Mouse (Mus musculus): ENCODE data around the gene Tenm2.

The Tenm2 gene

DNA sequence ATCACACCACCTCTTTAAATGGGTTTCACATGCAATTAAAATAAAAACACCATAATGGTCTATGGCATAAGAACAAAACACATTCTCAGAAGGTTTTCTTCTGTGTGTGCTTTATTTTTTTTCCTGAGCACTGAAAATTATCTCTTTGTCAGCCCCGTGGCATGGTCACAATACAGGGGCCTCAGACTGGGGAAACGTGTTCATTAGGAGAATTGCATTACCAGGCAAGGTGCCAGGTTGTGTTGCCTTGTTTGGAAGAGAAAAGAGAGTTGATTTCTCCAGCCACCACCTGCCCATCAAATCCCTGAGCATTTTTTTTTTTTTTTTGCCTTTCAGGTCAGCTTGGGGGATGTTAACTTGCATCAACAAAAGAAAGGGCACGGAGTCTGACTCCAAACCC lies 631.5 kb downstream of the Tenm2 start:
- intact Hi-C loops (cut with DNase I): no loop called here

DNA sequence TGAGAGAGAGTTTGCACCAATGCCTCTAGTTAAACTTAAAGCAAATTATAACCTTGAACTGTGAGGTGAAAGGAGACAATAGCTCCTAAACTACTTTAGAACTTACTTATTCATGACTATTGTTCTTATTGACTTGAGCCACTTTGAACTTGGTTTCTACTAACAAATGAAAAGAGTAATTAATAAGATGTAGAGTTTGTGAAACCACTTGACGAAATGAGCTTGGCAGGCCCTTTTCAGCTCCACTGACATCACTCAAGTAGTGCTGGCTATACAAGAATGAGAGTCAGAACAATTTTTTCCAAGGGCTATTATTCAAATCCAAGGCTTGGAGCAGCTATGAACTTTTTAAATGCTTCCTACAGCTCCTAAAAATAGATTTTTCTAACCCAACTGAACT lies 643.3 kb downstream of the Tenm2 start:
- intact Hi-C loops (cut with DNase I): no loop called here

DNA sequence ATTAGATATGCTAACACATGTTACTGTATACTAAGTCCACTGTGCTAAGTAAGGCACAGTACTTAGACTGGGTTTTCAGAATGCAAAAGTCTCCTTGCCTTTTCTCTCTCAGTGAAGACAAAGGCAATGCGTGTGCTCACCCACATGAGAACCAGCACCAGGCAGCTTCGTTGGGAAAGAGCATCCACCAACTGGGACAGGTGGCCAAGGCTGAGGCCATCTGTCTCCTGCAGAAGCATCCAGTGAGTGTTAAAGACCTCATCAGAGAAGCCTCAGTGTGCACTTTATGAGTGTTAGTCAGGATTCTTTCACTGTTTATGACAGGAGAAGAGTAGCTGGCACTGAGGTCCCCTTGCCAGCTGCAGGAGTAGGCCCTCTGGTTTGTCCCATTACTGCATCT lies 669.6 kb downstream of the Tenm2 start:
- intact Hi-C loops (cut with DNase I): no loop called here

DNA sequence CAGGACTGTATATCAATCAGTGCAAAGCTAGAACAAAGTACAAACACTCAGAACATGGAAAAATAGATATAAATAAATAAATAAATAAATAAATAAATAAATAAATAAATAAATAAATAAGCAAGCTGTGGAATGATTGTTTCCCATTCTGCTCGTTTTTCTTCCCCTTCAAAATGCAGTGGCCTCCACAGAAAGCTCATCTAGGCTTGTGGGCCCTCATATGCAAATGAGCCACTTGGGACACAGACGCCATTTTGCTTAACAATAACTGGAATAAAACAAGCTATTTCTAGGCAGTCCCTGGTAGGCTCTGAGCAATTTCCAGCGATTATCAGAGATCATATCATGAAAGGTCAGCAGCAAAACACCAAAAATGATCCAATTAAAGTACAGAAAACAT lies 672.9 kb downstream of the Tenm2 start:
- intact Hi-C loops (cut with DNase I): no loop called here

DNA sequence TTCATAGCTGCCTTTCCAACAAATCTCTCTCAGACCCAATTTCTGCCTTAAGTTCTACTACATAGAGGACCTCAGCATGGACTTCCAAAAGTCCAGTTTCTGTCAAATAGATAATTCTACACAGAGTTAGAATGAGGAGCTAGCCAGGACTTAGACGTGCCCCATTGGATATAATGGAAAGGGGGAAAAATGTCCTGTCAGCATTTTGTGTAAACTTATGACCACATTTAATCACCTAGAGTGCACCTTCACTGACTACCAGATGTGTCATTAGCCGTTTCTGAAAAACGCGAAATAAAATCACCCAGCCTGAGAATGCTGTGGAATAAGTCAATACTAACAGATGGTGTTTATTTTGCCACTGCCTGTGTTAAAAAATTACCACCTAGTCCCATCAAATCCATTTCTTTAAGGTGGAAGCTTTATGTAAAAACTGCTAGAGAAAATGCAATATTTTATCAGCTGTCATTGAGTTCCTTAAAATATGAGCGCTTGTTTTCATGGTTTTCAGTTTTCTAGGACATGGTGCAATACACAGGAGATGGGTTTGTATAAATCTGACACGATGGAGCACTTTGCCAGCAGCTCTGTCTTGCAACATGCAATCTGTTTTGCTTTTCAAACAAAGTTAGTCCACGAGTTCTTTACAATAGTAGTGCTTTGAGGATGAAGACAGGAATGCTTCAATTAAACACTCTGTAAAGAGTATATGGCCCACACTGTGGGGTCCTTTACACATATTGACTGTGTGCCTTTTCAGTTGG lies 674.8 kb downstream of the Tenm2 start:
- intact Hi-C loops (cut with DNase I): no loop called here

DNA sequence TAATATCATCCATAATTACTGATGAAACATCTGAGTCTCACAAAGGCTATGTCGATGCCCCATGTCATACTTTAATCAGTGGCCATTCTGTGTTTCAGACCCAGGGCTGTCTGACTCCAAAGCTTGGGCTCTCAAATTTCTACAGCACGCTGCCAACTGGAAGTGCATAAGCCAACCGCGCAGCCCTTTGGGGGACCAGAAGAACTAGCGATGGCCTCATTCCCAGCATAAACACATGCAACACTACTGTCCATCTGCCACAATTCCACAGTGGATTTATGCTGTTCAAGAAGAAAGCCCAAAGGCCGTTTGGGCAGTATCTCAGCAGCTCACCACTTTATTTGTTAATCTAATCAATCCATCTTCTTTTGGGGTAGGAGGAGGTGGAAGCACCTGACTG lies 678.4 kb downstream of the Tenm2 start:
- intact Hi-C loops (cut with DNase I): no loop called here

DNA sequence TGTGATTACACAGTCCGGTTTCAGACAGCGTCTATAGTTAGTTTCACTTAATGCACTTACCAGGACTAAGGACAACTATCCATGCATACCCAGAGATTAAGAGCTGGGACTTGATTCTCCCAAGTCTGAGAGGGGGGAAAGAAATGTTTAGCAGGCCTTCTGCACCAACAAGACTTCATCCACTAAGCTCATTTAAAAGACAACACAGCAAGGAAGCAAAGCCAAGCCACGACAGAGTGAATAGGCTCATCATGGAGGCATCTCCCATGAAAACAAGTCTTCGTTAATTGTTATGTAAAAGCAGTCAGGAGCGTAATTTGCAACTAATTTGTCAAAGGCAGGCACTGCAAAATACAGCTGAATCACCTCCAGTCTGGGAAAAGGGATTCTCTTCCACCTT lies 682.5 kb downstream of the Tenm2 start:
- intact Hi-C loops (cut with DNase I): no loop called here

DNA sequence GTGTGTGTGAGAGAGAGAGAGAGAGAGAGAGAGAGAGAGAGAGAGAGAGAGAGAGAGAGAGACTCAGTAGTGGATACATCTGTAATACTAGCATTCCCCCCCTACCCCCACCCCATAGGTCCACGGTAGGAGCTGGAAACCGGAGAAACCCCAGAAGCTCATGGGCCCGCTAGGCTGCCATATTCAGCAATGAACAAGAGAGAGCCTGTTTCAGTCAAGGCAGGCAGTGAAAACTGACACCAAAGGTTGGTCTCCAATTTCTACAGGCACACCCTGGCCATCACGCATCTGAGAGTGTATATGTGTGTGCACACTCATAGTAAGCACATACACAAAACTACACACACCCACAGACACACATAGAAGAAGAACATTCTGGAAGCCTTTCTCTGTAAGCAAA lies 685.1 kb downstream of the Tenm2 start:
- intact Hi-C loops (cut with DNase I): no loop called here

DNA sequence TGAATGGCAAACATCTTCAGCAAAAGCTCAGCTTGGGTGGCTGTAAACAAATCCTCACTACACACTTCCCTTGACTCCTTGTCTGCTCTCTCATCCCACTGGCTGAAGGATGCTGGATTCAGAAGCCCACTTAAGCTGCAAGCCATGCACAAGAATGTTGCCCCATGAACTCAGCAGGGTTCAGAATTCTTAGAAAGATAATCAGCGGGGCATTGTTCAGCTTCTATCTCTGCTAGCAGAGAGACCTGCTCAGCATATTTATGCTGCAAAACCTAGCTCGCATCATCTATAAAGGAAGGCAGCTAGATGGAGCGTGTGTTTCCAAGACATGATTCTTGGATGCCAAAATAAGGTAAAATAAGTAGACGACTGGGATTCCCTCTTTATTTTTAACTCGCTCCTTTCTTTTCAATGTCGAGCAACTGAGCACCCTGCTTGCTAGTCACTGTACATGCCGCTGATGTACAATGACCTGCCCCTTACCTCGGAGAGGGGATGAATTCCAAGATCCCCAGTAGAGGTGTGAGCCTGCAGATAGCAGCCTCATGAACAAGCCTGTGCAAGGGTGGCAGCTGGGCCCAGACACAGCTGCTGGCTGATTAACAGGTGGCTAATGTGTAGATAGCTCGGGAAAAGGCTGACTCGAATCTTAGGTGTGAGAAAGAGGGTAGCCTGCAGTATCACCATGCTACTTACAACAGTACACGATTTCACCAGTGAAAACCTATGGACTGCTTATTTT lies 686.2 kb downstream of the Tenm2 start:
- intact Hi-C loops (cut with DNase I): no loop called here

DNA sequence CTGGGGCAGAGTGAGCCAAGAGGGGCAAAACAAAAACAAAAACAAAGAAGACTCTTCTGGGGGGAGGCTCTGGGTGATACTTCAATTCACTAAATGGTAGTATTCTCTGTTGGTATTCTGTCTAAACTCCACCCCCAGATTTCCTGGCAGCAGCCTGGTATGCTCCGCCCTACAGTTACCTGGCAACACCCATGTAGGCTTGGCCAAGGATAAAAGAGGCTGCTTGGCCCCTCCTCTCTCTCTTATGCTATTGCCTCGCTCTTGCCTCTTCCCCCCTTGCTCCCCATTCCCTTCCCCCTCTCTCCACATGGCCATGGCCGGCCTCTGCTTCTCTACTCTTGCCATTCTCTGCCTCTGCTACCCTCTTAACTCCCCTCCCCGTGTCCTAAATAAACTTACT lies 687.6 kb downstream of the Tenm2 start:
- intact Hi-C loops (cut with DNase I): no loop called here

DNA sequence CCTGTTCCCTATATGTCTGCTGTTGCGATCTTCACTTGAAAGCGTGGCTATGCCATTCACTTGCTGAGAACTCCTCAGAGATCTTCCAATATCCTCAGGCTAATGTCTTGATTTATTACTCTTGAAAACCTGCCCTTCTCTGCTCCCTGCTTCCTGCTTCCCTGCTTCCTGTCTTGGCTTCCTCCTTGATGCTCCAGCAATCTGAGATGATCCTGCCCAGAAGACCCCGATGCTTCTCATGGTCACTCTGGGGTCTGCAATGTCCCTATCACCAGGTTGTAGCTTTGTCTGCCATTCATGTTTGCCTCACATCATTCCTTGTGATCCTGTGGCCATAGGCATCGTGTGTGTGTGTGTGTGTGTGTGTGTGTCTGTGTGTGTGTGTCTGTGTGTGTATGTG lies 697.6 kb downstream of the Tenm2 start:
- intact Hi-C loops (cut with DNase I): no loop called here

DNA sequence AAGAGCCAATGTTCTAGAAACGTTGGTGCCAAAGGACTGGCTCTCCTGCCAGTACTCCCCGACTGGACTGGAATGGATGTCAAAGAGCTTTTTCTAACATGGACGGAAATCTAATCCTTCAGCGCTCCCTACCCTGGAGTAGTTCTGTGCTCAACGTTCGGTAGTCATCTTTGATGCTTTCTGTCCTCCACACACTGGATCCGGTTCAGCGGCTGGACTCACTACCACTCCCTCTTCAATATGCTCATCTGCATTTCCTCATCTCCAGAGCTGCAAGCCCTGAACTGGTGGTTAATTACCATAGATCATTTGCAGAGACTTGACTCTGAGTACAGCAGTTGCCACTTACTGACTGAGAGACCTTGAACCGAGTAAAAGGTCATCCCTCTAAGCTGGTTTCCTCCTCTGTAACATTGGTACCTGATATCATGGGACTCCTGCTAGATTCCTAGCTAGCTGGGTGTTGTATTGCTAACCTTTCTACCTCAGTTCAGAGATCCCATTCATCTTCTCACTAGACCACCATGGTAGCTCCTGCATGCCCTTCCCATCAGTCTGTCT lies 698.1 kb downstream of the Tenm2 start:
- intact Hi-C loops (cut with DNase I): no loop called here

DNA sequence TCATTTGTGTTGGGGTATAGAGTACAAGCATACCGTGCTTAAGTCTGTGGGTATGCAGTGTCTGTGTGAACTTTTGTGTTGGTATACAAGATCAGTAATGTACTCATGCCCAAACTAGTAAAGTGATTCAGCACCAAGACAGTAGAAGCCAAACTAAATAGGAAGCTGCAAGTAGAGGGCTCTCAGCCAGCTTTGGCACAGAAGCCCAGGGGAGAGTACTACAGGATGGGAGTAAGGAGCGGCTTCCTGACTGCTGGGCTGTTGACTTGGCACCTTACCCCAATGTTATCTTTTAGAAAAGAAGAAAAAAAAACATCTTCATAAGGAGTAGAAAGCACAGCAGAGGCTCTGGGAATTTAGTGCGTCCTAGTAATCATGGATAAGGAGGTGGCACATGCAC lies 700.2 kb downstream of the Tenm2 start:
- intact Hi-C loops (cut with DNase I): no loop called here

DNA sequence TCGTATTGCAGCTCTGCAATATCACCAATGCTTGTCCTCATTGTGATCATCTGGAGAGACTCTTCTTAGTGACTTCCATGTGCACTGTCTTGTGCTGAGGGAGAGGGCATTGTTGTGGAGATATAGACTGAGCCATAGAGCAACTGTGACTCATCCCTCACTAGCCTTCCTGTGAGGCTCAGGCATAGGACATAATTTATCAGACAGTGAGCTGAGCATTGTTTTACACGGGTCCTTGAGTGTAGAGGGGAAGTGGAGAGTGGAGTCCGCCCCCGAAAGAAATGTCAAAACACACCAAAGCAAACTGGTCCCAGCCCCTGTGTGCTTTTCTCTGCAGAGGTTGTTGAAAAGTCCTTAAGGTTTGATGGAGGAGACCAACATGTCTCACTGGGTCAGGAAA lies 704.1 kb downstream of the Tenm2 start:
- intact Hi-C loops (cut with DNase I): no loop called here

DNA sequence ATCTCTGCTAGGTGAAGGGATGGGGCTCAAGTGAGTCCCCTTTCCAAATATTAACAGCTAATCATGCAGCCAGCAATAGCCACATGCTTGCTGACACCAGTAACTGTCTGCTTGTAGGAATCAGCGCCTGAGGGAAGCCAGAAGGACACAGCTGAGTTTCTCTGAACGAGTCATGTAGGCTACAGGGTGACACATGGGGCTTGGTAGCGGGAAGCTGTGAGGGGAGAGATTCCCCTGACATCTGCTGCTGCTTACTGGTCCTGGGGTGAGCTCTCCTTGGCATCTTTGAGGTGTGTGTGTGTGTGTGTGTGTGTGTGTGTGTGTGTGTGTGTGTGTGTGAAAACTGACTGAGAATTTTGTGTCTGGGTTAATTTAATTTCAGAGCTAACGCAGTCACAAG lies 708.3 kb downstream of the Tenm2 start:
- intact Hi-C loops (cut with DNase I): loop anchor here (2.0 to 5.0 kb wide), 2 partner anchors 307 to 480 kb away; no protein-coding TSS in a partner anchor

DNA sequence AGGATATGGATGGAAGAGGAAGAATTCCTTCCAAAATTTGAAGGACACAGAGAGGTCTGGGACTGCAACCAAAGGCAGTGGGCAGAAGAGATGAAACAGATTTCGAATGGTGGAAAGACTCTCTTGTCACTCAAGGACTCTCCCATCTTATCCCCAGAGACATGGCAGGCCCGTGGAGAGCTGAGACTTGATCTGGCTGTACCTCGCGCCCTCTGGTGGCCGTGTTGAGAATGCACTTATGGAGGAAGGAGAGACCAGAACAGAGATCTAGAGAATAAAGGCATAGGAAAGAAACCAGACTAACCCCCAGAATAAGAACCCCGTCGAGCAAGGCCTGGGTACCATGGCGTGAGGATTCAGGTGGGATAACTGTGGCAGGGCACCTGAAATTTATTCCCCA lies 709.4 kb downstream of the Tenm2 start:
- intact Hi-C loops (cut with DNase I): loop anchor here (2.0 to 5.0 kb wide), 2 partner anchors 306 to 479 kb away; no protein-coding TSS in a partner anchor

DNA sequence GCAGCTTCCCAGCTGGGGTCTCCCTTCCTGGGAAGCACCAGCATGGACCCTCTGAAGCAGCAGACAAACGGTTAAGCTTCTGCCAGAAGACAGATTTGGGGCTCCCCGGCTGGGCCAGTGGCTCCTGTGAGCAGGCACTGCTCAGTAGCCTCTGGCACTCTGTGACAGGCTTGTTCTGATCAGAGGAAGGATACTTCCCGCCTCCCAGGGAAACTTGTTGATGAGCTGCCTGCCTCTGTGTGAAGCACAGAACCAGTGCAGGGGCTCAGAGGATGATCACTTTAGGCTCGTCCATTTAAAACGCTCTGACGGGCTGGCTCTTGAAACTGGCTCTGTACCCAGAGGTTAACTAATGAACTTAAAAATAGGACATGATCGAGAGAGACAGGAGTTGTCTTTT lies 723.3 kb downstream of the Tenm2 start:
- intact Hi-C loops (cut with DNase I): no loop called here

DNA sequence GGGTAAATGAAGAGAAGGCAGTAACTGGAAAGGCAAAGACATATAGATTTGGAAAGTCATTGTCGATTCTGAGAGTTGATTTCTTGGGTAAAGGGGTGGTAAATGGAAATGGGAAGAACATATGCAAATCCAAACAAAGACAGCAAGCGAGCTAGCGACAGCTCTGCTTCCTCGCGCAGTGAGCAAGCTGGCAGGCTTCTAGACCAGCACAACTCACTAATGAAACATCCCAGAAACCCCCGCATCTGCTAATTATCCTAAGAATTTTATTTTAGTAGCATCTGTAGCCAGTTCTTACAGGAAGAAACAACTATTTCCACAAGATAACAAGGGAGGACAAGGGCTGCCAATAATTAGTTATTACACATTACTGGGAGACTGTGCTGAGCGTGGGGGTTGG lies 727.5 kb downstream of the Tenm2 start:
- intact Hi-C loops (cut with DNase I): no loop called here

DNA sequence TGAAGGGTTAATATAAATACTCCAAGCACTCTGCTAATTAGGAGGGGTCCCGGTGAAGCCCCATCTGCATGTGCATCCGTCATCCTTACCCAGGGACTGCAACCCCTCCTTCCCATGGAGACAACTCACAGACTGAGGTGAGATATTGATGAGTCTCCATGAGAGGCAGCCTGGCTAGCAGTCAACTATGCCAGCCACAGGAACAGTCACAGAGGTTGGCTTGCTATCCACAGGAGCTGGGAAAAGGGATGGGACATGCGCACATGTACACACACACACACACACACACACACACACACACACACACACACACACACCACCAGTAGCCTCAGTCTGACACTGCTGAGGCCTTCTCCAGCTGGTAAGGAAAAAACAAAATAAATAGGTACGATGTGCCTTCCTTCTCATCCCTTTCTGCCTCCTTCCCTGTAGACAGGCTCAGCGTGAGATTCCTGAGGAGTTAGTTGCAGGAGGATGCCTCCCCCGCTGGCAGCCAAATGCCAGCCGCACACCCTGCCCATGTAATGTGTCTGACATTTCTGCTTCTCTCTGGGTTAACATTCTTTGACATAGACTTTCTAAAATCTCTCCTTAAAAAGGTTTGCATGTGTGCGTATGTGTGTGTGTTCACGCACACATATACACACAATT lies 740.7 kb downstream of the Tenm2 start:
- intact Hi-C loops (cut with DNase I): no loop called here

DNA sequence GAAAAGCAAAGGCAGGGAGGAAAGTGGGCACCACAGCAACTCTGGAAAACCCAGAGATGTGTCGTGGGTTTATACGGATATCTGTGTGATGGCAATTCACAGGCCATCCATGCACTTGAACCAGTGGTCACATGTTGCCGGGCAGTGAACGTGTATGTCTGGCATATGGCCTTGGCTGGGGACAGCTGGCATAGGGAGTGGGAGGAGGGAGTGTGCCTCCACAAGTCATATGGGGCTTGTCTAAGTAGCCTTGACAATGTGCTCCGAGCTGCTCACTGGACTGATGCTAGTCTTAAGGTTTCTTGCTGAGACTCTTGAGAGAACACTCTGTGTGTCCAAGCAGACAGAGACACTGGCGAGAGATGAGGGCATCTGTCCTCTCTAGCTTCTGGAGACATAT lies 743.5 kb downstream of the Tenm2 start:
- intact Hi-C loops (cut with DNase I): no loop called here

DNA sequence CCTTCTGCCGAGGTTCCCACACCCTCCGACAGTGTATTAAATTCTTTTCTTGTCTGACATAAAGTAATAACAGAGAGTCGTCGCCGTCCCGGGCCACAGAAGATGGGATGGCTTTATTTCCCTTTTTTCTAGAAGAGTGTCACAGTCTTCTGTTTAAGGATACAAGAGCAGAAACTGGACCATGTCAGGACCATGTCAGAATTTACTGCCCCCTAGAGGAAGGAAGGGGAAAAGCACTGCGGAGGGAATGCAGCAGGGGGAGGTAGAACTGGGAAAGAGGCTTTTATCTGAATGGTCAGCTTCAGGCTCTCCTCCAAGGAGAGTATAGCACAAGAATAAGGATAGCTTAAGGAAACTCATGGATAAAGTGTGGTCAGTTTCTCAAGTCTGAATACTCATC lies 745.7 kb downstream of the Tenm2 start:
- intact Hi-C loops (cut with DNase I): no loop called here

DNA sequence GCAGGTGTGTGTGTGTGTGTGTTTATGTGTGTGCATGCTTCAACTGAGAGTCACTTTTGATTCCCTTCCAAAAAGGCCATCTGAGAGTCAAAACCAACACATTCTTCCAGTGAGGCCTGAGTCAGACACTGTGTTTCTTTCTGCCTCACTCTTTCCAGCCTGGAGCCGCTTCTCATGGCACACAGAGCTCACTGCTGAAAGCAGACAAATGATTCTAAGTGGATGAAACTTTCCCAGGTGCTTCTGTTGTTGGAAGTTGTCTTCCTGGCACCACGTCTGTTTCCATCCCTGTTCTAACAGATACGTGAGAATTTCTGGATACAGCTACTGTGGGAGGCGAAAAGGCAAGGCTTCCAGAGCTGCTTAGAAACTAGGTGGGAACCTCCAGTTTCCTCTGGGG lies 747.1 kb downstream of the Tenm2 start:
- intact Hi-C loops (cut with DNase I): loop anchor here (10.0 kb wide), 1 partner anchor 194 kb away; no protein-coding TSS in a partner anchor

Measured in adrenal gland (tissue).